Mouse (Mus musculus): ENCODE measurements around the gene Dnm1.

Dnm1 gene

DNA sequence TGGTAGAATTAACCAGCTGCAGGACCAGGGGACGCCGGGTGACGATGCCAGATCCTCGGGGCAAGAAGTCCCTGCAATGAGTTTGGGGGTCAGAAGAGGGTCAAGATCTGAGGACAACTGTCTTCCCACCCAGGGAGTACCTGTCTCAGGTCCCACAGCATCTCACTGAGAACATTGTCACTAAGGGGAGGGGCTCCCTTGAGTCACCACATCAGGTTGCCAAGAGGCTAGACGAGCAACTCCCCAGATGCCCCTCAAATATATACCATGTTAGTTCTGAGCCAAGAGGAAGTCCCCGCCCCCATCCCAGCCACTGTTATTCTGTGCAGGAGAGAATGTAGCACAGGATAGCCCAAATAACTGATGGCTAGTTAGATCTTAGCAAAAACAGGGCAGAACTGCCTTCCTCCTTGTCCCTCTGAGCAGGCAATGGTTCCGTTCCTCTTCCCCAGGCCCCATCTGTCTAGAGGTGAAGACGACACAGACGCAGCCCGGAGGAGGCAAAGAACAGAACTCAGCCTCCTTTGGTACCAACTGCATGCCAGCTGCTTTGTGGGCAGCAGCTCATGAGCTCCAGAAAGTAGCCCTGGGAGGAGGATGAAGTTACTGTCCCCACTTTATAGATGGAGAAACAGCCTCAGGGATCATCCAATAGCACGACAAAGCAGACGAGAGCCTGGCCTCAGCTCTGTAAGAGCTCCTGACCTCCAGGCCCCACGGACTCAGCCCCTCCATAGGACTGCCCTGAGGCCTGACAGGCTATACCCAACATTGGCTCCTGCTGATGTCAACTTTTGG, 12.1 kb downstream of the Dnm1 start:
- no peak for DNase-seq (ENCODE audit: low spot score in 2 of 2)

GRCm38 (mm10) chr2:32339912-32340642, 13.1 kb downstream of the Dnm1 start:
- DNase-seq (ENCODE audit: low spot score in 2 of 2), result no peak

GRCm38 (mm10) chr2:32335888-32336287, 17.2 kb downstream of the Dnm1 start:
- DNase-seq (ENCODE audit: low spot score in 2 of 2), result no peak

GRCm38 (mm10) chr2:32332159-32332558, 21.0 kb downstream of the Dnm1 start:
- no peak for DNase-seq (ENCODE audit: low spot score in 2 of 2)

DNA sequence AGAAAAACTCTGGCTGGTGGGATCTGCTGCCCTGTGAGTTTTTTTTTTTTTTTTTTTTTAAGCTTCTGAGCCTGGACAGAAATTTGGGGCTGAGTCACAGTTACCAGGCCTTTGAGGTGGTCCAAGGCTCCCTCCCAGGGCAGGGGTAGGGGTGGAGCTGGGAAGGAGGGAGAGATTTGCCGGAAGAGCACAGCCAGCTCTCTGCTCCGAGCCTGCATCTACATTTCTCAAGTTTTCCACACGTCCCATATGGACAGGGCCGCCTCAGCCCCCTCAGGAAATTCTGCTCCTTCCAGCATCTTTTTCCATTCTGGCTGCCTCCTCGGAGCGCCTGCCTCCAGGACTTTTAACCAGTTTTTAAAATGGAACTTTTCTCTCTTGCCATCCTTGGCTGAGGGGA, 23.6 kb downstream of the Dnm1 start:
- DNase-seq (ENCODE audit: low spot score in 2 of 2), result no peak

DNA sequence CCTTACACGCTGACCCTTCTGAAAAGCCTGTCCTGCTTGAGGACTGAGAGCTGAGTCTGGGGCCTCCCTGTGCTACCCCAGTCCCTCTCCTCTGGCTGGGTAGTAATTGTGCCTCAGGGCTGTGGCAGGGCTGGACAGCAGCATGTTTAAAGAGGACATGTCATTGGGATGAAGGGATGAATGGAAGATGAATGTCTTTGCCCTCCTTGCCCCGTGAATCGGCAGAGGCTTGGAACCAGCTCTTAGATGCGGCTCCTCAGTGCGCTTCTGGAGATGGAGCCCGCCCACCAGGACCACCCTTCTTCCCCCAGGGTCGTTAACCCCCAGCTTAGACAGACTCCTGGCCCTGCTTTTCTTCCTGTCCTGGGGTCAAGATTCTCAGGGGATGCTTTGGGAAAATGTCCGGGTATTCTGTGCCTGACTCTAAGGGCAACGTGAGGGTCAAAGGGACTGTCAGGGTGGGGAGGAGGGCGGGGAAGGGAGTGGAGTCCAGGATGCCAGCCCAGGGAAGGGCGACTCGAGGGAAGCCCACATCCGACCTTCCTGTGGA, 24.2 kb downstream of the Dnm1 start:
- no peak for DNase-seq (ENCODE audit: low spot score in 2 of 2)

GRCm38 (mm10) chr2:32327200-32327599, 25.9 kb downstream of the Dnm1 start:
- no peak for DNase-seq (ENCODE audit: low spot score in 2 of 2)

DNA sequence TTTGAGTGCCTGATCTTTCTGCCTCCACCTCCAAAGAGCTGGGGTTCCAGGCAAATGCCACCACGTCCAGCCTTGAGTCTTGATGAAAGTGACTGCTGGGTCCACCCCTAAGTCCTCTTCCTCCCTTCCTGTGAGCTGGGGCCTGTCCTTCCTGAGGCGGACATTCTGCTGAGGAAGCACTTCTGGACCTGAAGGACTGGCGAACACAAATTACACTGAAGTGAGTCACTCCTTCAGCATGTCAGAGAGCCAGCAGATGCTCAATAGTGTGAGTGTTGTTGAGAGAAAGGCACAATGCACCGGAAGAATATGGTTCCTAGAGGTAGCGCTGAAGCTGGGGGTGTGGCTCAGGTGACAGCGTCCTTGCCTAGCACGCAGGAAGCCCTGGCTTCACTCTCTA, 27.8 kb downstream of the Dnm1 start:
- no peak for DNase-seq (ENCODE audit: low spot score in 2 of 2)

DNA sequence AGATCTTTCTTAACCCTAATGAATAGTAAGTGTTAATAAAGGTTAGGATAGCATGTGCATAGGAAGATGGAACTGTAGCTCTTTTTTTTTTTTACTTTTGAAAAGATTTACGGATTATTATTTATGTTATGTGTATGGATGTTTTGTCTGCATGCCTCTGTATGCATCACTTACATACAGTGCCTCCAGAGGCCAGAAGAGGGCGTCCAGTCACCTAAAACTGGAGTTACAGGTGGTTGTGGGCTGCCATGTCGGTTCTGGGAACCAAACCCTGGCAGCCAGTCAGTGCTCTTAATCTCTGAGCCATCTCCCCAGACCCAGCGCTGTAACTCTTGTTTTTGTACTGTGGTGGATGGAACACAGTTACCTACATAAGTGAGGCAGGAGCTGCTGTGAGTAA, 28.8 kb downstream of the Dnm1 start:
- no peak for DNase-seq (ENCODE audit: low spot score in 2 of 2)

DNA sequence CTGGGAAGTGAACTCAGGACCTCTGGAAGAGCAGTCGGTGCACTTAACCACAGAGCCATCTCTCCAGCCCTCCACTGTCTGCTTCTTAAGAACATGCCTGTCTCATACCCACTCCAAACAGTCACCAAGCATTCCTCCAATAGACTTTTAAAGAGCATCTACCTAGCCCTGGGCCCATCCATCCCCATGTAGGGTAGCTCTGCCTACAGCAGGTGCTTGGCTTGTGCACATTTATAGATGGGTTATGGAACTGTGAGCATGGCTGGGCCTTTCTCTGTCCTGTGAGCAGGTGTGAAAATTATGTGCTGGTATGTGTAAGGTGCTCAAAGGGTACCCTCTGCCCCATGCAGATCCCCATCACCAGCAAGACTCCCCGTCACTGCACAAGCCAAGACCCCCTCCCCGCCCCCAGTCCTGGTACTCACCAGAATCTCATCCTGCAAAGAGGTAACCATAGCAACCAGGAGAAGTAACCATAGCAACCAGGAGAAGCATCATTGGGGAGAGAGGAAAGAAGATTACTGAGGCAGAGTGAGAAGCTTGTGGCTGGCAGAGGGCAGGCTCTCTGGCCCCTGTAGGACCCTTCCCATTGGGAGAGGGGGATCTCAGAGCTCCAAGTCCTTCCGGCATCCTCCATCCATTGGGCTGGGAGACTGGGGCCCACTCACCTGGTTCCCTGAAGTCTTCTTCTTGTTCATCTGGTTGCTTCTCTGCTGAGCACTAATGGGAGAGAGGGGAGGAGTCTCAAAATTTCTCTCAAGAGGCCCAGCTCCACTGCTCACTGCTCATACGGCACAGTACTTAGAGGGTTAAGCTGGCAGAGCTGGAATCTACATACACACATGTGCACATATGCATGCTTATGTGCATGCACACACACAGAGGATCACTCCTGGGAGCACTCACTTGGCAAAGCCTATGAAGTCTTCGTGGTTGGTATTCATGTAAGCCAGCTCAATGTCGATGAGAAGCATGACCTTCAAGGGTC, 30.1 kb downstream of the Dnm1 start:
- no peak for DNase-seq (ENCODE audit: low spot score in 2 of 2)

DNA sequence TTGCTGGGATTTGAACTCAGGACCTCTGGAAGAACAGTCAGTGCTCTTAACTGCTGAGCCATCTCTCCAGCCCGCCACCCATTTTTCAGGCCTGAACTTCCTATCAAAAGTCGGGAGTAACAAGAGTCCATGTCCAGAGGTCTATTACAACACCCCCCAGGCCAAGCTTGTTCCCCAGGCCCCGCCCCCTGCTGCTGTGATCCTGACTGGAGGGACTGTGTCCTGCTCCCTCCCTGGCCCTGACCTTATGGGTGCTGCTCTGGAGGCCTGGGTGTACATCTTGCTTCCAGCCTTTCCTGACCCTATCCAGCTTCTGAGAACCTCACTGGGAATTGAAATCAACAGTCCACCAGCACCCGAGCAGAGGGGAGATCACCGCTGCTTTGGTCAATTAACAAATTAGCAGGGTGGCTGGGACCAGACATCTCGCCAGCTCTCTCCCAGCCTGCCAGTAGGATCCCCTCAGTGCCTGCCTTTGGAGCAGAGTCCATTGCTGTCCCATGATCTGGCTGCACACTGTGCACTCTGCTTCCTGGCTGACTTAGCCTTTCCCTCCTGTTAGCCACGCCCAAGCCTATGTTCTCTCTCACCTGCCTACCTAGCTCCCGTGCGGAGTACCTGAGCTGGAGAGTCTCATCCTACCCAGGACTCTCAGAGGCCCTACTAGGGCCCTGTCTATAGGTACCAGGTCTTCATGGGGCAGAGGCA, 31.4 kb downstream of the Dnm1 start:
- DNase-seq (ENCODE audit: low spot score in 2 of 2), result no peak

GRCm38 (mm10) chr2:32320721-32321120, 32.4 kb downstream of the Dnm1 start:
- DNase-seq (ENCODE audit: low spot score in 2 of 2), result no peak

- DNase-seq (ENCODE audit: low spot score in 2 of 2), result no peak
Measured at GRCm38 (mm10) chr2:32319586-32320580, 33.3 kb downstream of the Dnm1 start.

DNA sequence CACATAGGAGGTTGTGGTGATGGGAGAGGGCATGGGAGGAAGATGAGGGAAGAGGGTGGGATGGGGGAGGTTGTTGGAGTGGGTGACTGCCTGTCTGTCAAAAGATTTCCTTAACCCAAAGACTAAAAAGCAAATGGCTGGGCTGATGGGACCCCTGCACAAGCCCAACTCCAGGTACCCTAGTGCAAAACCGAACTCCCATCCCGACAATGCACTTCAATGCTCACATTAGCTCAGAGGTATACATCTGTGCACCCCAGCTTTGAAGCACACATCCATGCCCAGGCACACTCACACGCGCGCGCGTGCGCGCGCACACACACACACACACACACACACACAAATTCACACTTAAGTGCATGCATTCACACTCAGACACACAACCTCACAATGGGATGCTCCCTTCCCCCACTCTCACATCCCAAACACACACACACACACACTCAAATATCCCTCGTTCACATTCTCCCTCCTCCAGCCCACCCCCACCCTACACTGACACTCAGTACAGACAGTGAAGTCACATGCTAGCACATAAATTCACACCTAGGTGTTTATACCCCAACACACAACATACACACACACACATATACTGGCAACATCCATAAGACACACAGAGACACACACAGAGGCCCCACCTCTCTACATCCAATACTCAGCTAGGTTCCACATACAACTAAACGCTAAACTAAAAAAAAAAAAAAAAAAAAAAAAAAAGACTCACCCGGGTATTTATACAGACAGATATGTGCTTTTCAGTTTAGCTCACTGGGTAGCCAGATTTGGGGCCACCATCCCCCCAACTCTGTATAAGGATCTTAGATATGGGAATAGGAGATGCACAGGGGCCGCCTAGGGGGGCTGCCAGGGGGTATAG, 34.2 kb downstream of the Dnm1 start:
- DNase-seq (ENCODE audit: low spot score in 2 of 2), result no peak

GRCm38 (mm10) chr2:32317791-32318417, 35.2 kb downstream of the Dnm1 start:
- DNase-seq (ENCODE audit: low spot score in 2 of 2), result peak in 1 of 2 experiments; percentile 66

DNA sequence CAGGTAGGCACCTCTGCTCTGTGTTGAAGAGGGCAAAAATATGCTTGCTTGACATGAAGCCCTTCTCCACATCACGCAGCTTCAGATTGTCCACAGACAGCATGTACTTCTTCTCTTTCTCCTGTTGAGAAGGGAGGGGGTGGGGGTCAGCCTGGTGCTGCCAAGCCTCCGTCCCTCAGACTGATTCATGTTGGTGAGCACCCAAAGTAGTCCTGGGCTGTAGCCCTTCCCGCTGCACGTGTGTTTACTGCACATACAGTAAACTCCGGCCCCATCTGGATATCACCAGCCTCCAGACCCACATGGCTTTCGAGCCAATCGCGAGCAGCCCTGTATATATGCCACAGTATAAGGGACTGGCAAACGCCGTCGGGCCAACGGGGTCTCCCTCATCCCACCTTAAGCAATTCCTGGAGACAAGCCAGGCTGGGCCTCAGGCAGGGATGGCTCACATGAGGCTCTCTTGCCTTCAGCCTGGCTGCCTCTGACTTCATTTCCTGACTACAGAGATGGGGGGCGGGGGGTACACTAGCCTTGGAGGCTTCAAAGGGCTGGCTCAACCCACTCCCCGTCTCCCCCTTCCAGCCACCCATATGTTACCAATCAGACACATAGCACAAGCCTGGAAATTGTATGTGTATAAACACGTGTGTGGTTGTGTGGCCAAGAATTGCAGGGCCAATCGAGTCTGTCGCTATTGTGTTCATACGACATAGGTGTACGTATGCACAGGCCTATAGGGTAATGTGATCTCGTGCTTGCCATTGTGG, 36.1 kb downstream of the Dnm1 start:
- DNase-seq (ENCODE audit: low spot score in 2 of 2), result no peak

- DNase-seq (ENCODE audit: low spot score in 2 of 2), result peak in 1 of 2 experiments; percentile 60
Measured at GRCm38 (mm10) chr2:32315751-32316150, 37.4 kb downstream of the Dnm1 start.

DNA sequence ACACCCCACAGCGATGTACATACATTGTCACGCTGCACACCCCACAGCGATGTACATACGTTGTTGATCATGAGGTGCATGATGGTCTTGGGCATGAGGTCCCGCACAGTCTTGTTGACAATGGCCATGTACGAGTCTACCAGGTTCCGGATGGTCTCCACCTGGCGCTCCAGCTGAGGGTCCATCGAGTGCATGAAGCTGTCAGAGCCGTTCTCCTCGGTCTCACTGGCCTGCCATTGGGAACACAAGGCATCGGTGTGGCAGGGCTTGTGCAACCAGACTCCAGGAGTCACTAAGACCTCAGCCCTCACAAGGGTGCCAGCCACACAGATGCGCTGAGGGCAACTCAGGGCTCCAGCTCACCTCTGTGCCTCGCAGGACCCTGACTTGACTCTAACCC, 38.3 kb downstream of the Dnm1 start:
- no peak for DNase-seq (ENCODE audit: low spot score in 2 of 2)
